Mouse (Mus musculus): ENCODE results near the gene Eefsec.

Gene Eefsec

DNA sequence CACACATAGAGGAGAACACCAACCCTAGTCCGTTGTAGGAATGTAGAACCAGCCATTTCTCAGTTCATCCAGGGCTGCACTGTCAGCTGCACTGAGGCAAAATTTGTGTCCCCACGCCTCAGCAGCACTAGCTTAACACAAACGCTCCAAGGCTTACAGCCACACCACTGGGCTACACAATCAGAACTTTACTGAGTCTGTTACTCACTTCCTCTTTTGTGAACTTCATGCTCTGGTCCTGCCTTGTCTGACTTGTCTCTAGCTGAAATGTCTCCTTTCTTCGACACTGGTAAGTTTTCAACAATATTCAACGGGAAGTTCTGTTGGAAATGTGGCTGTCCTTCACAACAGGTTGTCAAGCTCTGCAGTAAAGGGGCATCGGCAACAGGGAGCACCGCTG is 10.7 kb downstream of the Eefsec start:
- in situ Hi-C loops (cut with MboI; ENCODE audit: unreplicated experiment in 2 of 2) = no loop called here

DNA sequence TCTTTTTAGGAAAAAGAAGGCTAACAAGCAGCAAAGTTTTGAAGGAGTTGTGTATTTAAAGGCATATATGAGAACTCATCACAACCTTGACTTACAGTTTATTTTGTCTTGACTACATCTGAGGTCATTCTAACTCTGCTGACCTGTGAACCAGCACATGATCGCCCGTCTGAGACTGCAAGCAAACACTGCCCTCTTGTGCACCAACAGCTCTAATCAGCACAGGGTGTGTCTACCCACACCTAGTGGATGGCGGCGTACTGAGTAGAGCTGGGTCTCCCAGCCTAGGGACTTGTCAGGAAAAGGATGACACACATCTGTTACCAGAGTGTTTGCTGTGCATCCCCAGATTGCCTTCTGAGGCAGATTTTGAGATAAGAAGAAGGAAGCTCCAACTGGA is 15.1 kb downstream of the Eefsec start:
- in situ Hi-C loops (cut with MboI; ENCODE audit: unreplicated experiment in 2 of 2) = no loop called here

DNA sequence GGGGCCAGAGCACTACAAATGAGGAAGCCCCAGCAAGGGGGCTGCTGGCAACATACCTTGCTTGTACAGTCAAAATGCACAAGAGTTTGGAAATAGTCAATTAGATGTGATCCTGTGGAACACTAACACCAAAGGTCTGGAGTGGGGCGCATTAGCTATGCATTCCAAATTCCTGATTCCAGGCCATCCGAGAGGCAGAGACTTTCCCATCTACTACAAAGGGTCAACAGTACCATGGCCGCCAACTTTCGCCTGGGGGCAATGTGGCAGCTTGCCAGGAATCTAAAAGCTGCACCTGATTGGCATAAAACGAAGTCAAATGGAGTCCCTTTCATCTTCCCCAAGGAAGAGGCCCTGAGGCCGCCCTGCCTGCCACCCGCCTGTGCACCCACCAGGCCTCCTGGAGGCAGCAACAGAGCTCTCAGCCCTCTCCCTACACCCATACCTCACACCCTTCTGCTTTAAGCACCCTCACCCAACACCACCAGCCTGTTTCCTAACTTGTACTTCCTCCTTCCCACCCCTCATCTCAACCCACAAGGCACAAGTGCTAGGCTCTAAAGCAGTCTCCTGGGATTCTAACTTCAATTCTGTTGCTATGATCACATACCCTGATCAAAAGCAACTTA is 30.1 kb downstream of the Eefsec start:
- in situ Hi-C loops (cut with MboI; ENCODE audit: unreplicated experiment in 2 of 2) = no loop called here

DNA sequence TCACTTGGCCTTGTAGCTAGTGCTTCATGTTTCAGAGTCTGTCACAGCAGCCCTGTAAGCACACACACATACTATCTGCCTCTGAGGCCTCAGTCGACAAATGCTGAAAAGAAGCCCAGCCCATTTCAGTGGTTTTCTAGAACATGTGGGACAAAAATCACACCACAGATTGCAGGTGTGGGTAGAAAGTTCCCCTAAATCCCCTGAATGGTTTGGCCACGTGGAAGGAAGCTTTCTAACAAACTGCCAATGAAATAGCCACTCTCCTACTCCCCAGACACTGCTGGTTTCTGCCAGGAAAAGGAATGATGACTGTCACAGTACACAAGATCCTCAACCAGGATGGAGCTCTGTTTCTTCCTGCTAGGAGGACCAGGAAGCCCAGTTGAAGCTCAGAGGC is 33.7 kb downstream of the Eefsec start:
- in situ Hi-C loops (cut with MboI; ENCODE audit: unreplicated experiment in 2 of 2) = no loop called here

DNA sequence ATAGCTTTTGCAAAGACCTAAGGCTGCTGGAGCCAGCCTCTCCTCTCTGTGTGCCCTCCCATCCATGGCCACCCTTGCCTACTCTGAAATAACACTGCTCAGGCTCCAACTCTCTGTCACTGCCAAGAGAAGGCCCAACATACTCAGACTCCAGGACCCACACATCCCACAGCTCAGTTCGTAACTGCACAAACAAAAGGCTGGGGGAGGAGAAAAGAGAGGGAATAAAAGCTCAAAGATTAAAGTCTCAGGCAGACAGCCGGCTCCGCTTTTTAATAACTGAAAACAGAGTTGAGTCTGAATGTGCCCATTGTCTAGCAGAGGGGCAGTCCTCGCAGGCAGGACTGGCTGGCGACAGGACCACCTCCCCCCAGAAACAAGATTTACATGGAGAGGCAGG is 36.8 kb downstream of the Eefsec start:
- in situ Hi-C loops (cut with MboI; ENCODE audit: unreplicated experiment in 2 of 2) = no loop called here

DNA sequence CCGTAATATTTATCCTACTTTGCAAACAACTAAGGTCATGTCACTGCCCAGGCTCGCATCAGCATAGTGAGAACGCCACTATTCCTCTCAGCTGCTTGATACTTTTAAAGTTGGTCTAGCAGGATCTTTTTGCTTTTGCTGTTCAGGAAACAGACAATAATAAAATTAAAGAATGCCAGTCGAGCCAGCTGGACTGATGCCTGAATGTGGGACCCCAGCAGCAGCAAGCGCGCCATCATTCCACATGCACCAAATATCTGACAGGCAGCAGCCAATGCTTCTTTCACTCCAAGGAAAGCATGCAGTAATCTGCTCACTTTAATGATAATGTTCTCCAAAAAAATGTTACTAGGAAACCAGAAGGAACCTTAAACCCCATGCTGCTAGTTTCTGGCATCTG is 45.9 kb downstream of the Eefsec start:
- in situ Hi-C loops (cut with MboI; ENCODE audit: unreplicated experiment in 2 of 2) = no loop called here

DNA sequence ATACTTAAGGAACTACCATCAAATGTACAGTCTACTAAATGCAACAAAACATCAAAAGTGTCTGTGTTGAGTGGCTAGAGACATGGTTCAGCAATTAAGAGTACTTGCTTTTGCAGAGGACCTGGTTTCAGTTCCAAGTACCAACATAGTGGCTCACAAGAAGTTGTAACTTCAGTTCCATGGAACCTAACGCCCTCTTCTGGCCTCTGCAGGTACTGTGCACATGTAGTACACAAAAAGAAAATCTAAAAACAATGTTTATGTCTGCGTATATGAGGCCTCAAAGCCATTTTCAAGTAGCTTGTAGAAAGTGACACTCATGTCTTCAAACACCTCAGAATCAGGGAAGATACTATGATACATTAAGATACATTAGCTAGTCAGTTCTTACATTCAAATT is 48.4 kb downstream of the Eefsec start:
- in situ Hi-C loops (cut with MboI; ENCODE audit: unreplicated experiment in 2 of 2) = no loop called here

DNA sequence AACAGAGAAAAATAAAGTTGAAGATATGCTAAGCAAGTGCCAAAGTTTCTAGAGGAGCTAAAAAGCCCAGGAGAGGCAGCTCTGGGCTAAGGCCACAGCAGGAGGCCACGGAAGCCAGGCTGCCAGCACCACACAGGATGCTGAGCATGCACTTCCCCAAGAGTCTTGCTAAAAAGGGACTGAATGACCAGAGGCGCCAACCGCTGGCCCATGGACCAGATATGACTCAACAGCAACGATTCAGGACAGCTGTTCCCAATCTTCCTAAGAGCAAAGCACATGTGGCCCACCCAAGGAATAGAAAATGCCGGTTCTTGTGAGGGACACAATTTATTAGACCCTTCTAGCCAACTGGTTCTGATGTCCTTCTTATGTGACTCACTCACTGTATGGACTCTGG is 57.4 kb downstream of the Eefsec start:
- in situ Hi-C loops (cut with MboI; ENCODE audit: unreplicated experiment in 2 of 2) = no loop called here

DNA sequence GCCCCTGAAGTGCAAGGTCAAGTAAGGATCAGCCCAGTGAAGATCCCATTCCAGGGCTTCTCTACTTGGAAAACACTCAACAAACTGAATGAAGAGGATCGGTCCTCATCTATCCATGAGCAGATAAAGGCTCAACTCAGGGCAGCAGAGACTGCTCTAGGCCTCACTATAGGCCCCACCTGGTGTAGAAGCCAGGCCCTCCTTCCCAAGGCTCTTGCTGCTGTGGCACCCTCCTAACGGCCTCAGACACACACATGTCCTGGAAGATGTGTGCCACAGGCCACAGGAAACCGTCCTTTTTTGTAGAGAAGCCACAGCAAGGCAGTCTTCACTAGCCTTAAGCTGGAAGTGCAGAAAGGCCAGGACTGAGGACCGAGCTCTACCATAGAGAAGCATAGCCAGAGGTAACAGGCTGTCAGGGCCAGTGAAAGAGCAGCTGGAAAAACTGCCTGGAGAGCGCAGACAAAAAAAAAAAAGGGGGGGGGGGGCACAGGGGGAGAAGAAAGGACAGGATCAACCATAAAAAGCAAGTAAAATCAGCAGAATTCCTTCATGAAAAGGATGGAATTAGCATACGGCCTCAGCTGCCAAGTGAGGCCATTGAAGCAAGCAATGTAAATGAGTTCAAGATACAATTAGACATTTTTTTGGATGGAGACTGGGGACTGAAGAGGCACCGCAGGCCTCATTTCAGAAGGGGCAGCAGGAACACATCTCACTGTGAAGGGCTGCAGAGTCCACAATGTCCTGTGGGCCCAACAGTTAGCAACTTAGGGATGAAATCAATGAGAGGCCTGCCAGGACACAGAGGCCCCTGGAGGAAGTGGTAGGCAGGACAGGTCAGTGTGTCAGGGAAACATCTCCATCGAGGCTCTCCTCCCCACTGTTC is 58.3 kb downstream of the Eefsec start:
- in situ Hi-C loops (cut with MboI; ENCODE audit: unreplicated experiment in 2 of 2) = no loop called here

DNA sequence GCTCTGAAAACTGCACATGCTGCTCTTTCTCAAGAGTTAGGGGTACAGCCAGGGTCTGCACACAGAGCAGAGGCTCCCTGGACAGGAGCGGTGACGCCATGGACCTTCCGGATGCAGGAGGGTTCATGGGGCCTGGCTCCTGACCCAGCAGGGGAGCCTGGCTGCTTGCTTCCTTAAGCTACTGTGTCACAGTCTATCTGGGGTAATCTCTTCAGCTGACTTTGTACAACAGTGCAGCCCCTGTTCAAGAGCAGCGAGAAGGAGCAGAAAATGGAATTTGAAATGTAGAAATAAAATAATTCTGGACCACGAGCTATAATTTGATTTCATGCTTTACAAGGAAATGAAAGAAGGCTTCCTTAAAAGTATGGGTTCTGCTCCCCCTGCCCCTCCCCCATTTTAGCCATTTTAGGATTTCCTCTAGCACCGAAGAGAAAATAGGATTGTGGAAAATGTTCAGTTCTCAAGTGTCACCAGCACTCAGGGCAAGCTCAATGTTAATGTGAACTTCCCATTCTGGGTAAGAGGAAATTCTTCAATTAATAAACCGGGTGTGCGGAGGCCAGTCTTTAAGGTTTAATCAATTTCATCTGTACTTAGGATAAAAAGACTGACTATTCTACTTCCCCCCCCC is 61.8 kb downstream of the Eefsec start:
- in situ Hi-C loops (cut with MboI; ENCODE audit: unreplicated experiment in 2 of 2) = no loop called here

DNA sequence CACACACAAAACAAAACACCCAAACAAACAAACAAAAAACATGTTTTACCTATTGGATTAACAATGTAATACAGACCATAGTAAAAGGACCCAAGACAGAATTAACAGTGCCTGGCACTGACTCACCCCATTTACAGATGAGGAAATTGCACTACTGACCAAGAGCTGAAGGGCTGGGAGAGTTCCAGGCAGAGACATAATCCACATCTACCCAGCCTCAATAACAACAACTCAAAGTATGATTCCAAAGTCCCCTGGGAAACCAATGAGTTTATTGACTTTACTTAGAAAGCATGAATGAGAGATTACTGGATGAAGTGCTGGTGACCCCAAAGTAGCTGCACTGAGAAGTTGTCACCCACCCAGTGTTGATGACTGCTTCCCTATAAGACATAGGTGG is 62.6 kb downstream of the Eefsec start:
- in situ Hi-C loops (cut with MboI; ENCODE audit: unreplicated experiment in 2 of 2) = no loop called here

DNA sequence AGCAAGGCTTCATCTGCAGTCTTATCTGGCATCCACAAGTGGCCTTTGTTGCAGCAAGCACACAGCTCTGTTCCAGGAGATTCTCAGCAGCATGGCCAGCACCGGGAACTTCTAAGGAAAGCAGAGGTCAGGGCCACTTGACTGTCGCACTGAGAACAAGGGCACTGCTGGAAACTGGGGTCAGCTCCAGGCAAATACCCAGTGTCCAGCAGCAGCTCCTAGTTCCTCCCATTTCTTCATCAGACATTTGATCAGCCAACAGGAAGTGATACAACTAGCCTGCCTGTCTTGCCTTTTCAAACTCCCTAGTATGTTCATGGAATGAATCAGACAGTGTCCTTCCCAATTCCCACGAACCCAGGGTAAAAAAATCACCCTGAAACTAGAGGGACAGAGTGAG is 66.6 kb downstream of the Eefsec start:
- in situ Hi-C loops (cut with MboI; ENCODE audit: unreplicated experiment in 2 of 2) = no loop called here

DNA sequence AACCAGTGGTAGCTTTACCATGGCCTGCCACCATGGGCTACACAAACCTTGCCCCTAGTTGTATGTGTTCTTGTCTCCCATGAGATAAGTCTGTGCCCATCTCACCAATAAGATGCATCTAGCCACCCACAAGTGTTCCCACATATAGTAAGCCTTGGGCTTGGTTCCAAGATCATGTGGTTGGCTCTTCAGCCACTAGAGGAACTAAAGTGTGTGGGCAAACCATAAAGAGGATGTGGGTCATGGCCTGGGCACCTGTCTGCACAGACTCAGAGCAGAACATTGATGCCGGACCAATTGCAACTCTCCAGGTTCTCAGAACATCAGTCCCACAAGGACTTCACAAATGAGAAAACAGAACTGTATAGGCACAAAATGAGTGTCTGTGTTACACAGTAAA is 67.5 kb downstream of the Eefsec start:
- in situ Hi-C loops (cut with MboI; ENCODE audit: unreplicated experiment in 2 of 2) = no loop called here

DNA sequence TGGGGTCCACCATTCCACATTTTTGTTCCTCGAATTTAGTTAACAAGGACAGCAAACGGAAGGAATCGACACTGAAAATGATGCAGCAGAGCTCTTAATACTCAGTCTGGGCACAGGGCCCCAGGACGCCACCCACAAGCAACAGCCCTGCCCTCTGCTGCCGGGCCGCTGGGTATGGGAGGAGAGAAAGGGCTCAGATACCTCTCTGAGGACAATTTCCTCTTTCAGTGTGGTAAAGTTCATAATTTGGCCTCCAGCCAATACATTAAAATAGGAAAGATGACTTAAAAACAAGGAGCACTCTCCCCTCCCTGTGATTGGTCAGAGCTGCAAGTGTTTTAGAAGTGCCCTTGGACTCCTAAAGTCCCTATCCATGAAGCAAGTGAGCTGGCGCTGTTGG is 72.1 kb downstream of the Eefsec start:
- in situ Hi-C loops (cut with MboI; ENCODE audit: unreplicated experiment in 2 of 2) = no loop called here

DNA sequence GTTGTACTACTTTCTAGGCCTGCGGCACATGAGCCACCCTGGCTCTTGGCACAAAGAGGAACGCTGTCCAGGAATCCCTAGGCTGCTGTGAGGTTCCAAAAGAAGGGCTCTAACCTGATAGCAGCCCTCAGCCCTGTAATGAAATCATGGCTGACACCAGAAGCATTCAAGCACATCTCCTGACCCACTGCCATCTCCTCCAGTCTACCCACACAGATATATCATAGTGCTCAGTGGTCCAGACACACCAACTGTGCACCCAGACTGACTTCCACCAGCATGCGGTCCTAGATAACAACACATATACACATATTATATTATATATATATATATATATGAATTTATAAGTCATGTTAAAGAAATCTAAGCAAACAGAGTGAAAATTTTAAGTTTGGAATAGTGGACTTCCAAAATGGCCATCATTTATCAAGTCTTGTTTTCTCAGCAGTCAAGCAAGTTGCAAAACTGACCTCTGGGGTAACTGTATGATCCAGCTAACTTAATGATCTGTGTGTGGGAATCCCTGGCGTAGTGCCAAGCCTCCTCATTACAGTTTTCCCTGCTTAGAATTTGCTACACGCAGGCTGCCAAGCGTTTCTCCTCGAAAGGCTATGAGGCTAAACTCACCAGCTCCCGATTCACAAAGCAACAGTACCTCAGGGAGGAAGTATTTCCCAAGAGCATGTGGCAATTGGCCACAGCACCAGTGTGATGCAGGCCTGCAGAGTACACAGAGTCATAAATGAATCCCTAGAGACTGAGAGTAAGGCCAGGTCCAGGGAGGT is 76.3 kb downstream of the Eefsec start:
- in situ Hi-C loops (cut with MboI; ENCODE audit: unreplicated experiment in 2 of 2) = no loop called here

DNA sequence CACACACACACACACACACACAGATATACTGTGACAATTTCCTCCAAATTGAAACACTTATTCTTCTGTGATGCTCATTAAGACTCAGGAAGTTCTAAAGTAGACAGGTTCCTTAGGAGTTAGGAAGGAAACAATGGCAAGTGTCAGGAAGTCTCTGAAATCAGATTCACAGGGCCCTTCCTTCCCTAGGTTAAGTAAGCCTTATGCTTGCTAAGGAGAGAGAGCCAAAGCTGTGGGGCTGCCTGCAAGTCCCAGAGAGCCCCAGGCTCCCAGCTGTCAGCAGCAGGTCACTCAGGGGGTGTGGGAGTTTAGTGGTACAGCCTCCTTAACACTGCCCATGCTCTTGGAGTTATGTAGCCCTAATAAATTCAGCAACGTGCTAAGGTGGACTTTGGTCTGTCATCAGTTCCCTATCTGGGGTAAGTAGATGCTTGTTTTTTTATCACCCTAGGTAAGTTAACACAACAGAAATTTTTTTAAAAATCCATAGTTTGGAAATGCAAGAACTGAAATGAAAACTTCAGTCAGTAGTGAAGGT is 82.8 kb downstream of the Eefsec start:
- in situ Hi-C loops (cut with MboI; ENCODE audit: unreplicated experiment in 2 of 2) = no loop called here

DNA sequence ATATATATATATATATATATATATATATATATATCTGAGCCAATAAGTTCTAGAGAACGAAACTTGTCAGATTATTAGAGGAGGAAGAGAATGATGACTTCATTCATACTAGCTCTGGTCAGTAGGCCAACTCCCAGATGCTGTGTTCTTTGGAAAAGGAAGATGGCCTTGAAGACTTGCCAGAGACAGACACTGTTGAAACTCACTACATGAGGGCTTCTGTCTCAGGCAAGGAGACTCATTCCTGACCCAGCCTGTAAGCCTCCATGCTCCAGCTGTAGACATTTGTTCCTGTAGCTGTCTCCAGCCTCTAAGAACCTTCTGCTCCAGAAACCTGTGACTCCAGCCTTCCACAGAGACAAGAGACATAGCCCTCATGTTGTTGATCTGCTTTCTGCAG is 85.2 kb downstream of the Eefsec start:
- in situ Hi-C loops (cut with MboI; ENCODE audit: unreplicated experiment in 2 of 2) = no loop called here

DNA sequence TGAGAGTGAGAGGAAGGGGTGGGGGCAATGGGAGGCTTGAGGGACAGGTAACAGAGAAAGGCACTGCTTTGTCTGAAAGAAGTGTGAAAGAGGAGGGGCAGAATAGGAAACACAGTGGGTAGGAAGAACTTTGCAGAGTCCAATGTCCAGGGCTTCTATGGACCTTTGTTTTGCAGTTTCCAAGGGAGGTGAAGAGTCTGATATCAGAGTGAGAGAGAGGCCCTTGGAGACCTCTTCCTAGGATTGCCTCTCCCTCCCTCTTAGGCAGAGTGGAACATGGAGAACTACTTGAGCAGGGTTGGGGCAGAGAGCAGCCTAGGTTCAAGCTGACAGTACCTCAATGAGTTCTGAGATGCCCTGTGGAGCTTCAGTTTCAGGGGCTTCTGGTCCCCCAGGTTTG is 88.1 kb downstream of the Eefsec start:
- in situ Hi-C loops (cut with MboI; ENCODE audit: unreplicated experiment in 2 of 2) = no loop called here

DNA sequence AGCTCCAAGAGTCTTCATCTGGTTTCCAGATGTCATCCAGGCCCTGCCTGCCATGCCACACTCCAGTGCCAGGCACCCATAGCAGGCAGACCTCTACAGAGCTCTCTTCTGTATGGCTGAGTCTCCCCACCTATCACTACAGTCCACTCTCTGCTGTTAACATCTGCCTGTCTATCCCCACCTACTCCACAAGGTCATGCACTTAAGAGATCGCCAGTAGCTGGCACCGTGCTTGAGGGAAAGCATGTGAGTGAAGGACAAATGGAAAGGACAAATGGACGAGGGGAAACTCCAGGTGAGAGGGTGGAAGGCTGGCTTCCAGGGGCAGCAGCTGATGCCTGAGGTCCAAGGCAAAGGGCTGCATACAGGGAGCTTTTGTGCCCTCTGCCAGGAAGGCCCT is 90.5 kb downstream of the Eefsec start:
- in situ Hi-C loops (cut with MboI; ENCODE audit: unreplicated experiment in 2 of 2) = no loop called here

DNA sequence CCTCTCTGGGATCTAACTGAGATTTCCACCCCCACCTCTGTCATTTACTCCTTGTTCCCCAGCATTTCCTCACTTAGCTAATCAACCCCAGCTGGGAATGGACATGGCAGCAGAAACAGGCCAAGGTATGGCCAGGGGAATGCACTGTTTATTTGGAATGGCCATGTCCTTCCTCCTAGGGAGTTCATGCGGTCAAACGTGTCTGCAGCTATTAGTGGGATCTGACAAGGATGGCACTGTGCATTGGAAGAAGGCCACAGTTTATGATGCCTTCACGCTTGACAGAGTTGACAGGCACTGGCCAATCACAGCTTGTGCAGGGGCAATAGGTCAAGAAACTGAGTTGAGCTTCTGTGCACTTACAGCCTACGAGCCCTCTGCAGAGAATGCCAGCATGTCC is 93.8 kb downstream of the Eefsec start:
- in situ Hi-C loops (cut with MboI; ENCODE audit: unreplicated experiment in 2 of 2) = no loop called here

DNA sequence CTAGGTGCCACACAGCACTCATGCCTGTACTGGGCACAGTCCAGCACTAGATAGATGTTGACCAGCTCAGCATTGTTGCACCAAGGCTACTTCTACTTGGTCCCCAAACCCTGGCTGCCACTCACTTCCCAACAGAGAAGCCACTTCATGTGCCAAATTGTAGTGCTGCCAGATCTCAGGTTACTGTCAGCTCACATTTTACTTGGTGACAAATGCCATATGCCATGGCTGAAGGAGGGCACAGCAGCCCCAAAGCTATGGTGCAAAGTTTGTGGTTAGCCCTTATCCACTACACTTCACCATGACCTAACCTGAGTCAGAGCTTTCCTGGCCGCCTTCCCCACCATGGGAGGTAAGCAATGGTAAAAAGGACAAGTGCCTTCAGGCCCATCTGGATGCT is 99.6 kb downstream of the Eefsec start:
- in situ Hi-C loops (cut with MboI; ENCODE audit: unreplicated experiment in 2 of 2) = no loop called here

Measured in v-Abl transformed pro-B cells (cell line).